Comparison of ENCODE assay signal across 7 mouse cellular contexts in genomic region chr19:60310591-60310990, GRCm38 (mm10).
DNase-seq lines count a peak whose midpoint lies in the region; ATAC-seq and TF ChIP-seq lines count a peak whose summit lies in the region.

No protein-coding gene starts in this region.

- peak; percentile 92 for TF ChIP-seq RAD21 in MEL (IDR thresholded peaks at IDR 0.05; ENCODE audit: low read depth, low read length)

- no peak overlapping the region for H3K9ac ChIP-seq in MEL (ENCODE audit: control insufficient read depth, low read depth, low read length, poor library complexity, severe bottlenecking)

- peaks cover 0 to 6% of the 10 kb centered on the region in 2 experiments; a peak in 3 of 4 replicates for H3K27me3 ChIP-seq in MEL (ENCODE audit: control insufficient read depth in 1 of 2, insufficient read depth in 2 of 2, low read length in 2 of 2)

- peak; percentile 70 for ATAC-seq in granulocyte monocyte progenitor cell, adult 5-6 weeks (replicated peaks; ENCODE audit: poor library complexity, severe bottlenecking)
- peak; percentile 92 for ATAC-seq in megakaryocyte-erythroid progenitor cell, adult 5-6 weeks (replicated peaks; ENCODE audit: low FRiP score, low TSS enrichment, poor library complexity, severe bottlenecking)

- H3K9me3 ChIP-seq in MEL (replicated peaks; ENCODE audit: insufficient read depth, low read length) = no peaks in the 10 kb centered on the region

- no peak for TF ChIP-seq EP300 in MEL (IDR thresholded peaks at IDR 0.05; ENCODE audit: low read depth in 1 of 2, low read length in 2 of 2)

- no peaks in the 10 kb centered on the region for H3K36me3 ChIP-seq in MEL (ENCODE audit: control insufficient read depth in 1 of 2, insufficient read depth in 2 of 2, low read length in 2 of 2)

- H3K79me2 ChIP-seq in MEL (ENCODE audit: control insufficient read depth, insufficient read depth, low read length, poor library complexity) = no peaks in the 10 kb centered on the region

- no peak overlapping the region for H3K4me3 ChIP-seq in MEL (ENCODE audit: control insufficient read depth in 1 of 2, insufficient read depth in 1 of 2, low read depth in 2 of 2, low read length in 2 of 2)

- no peaks in the 10 kb centered on the region for H3K4me1 ChIP-seq in MEL (ENCODE audit: control insufficient read depth in 1 of 2, insufficient read depth in 2 of 2, low read length in 2 of 2)

- no peak overlapping the region for H3K27ac ChIP-seq in MEL (ENCODE audit: control insufficient read depth, low read depth, low read length)

- DNase-seq in MEL (ENCODE audit: low read depth, low spot score) = peak; percentile 88
- peak; percentile 59 for DNase-seq in adrenal gland, postnatal 25 days
- DNase-seq in embryo, embryonic 9.5 days (ENCODE audit: extremely low spot score) = peak; percentile 67
- DNase-seq in layer of hippocampus, postnatal 14 days (ENCODE audit: low spot score in 2 of 2) = peak; percentile 78 to 90
- DNase-seq in spleen, adult 12 weeks (ENCODE audit: low spot score) = peak; percentile 13

- peak; percentile 74 to 93 (median 87) for TF ChIP-seq CTCF in MEL (IDR thresholded peaks at IDR 0.05 in 2 of 3, conservative IDR thresholded peaks at IDR 0.05 in 1 of 3; ENCODE audit: control insufficient read depth in 1 of 3, insufficient read depth in 1 of 3, low read depth in 2 of 3, low read length in 3 of 3, poor library complexity in 1 of 3, severe bottlenecking in 1 of 3)

- no peak for TF ChIP-seq POLR2A in MEL (IDR thresholded peaks at IDR 0.05; ENCODE audit: control insufficient read depth in 1 of 2, insufficient read depth in 1 of 2, low read depth in 1 of 2, low read length in 2 of 2, poor library complexity in 1 of 2)

TF ChIP-seq in MEL, 35 proteins besides CTCF, POLR2A, EP300 and RAD21:
- TF ChIP-seq ZC3H11A (IDR thresholded peaks at IDR 0.05; ENCODE audit: low read depth, low read length) = peak; percentile 93
- TF ChIP-seq SMC3 (IDR thresholded peaks at IDR 0.05; ENCODE audit: low read depth, low read length) = peak; percentile 95
- no peak for TF ChIP-seq MXI1 (IDR thresholded peaks at IDR 0.05; ENCODE audit: low read depth, low read length)

Comparison
In these comparisons a context has a peak if more than half of its experiments do, and no peak if none do; other contexts are left out.
1. DNase-seq: peak in every context shown above with its lines; median percentile 88 in MEL; 84 in layer of hippocampus, postnatal 14 days; 67 in embryo, embryonic 9.5 days; 59 in adrenal gland, postnatal 25 days; 13 in spleen, adult 12 weeks.